Mouse (Mus musculus): Measurements from ENCODE around the gene Tmx1.
A peak's percentile ranks its signal among the peaks of the same experiment; 100 is the strongest.

Gene Tmx1

GRCm38 (mm10) chr12:70486716-70487480, 34.0 kb downstream of the Tmx1 start:
- DNase-seq (ENCODE audit: low spot score) = no peak

DNA sequence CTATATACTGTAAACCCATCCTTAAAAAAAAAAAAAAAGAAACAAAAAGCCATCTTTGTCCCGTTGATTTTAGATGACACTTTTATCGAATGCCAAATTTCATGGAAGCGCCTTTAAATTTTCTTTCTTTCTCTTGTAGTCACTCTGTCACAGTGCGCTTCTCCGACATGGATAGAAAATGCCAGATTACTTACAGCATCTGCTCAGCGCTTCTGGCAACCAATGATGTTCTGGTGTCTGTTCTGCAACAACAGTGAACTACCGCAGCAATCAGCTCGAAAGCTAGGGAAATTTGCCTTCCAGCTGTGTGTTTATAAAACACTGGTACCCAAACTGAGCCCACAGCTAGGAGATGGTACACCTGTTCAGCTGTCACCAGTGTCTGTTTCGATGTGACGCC, 39.5 kb downstream of the Tmx1 start:
- DNase-seq (ENCODE audit: low spot score) = no peak

GRCm38 (mm10) chr12:70494494-70495281, 41.8 kb downstream of the Tmx1 start:
- DNase-seq (ENCODE audit: low spot score) = peak; percentile 34

DNA sequence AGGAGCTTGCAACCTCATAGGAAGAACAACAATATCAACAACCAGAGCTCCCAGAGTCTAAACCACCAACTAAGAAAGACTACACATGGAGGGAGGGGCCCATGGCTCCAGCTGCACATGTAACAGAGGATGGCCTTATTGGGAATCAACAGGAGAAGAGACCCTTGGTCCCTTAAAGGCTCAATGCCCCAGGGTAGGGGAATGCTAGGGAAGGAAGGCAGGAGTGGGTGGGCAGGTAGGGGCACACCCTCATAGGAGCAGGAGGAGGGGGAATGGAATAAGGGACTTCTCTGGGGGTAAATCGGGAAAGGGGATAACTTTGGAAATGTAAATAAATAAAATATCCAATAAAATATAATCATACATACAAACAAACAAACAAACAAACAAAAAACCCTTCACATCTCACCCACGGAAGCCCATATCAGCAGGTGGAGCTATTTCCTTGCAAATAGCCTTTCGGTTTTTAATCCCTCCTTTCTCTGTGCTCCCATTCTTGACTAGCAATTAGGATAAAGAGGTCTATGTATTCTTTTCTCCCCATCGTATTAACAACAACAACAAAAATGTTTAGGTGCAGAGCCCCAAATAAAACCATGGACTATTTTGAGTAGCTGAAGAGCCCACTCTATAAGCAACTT, 42.5 kb downstream of the Tmx1 start:
- no peak for DNase-seq (ENCODE audit: low spot score)

- no peak for DNase-seq (ENCODE audit: low spot score)
These were observed 45.2 kb downstream of the Tmx1 start for GRCm38 (mm10) chr12:70498091-70498490.

GRCm38 (mm10) chr12:70505971-70506370, 53.1 kb downstream of the Tmx1 start:
- DNase-seq (ENCODE audit: low spot score) = no peak

DNA sequence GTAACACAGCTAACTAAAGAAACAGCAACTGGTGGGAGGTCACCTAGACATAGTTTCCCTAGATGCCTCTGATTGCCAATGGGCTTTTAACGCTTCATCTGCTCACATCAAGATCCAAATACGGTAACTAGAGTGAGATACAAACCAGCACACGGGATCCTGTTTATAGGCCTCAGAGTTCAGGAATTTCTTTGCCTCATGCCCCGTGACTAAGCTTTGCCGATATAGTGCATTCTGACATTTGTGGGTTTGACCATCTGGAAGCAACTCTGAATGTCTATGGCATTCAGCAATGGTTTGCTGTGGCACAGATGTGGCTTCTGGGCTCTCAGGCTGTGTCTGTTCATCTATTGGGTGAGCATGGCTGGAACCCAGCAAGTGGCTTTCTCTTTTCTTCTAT, 59.1 kb downstream of the Tmx1 start:
- no peak for DNase-seq (ENCODE audit: low spot score)

DNA sequence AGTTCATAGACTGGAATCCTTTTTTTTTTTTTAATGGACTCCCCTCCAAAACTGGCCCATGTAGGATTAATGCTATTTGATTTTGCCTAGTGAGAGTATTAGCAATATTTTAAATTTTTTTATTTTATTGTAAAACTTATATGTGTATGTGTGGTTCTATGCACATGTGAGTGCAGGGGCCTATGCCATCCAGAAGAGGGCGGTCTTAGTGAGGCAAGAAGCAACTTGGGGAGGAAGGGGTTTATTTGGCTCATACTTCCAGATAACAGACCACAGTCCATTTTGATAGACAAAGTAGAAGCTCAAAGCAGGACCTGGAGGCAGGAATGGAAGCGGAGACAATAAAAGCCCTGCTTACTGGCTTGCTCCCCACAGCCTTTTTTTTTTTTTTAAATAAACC, 59.5 kb downstream of the Tmx1 start:
- no peak for DNase-seq (ENCODE audit: low spot score)

Data from c-Kit-positive CD71-positive TER-119-positive erythroid progenitor cells, embryonic 14.5 days (primary cell).